Mouse (Mus musculus) embryonic facial prominence, embryonic 14.5 days (tissue): ENCODE data around the gene Ptprg. TPM values are rescaled to one million over a fixed set of nuclear protein-coding genes. Genes with fewer than 3 reads are reported as not detected.

ENCODE experiments used
- ATAC-seq: fragments of 200-750 bp; cut with Nextera tagmentation; 2 replicates; pipeline ENCODE4 v1.8.0; 2017; ENCODE audit warnings: low read depth, moderate number of reproducible peaks, moderate TSS enrichment
- DNase-seq: peaks from one replicate; pipeline ENCODE4 v3.0.0-alpha.2; 2015; ENCODE audit warnings: low spot score
- H3K27ac ChIP-seq: fragments of 300-500 bp; sonication (generic); replicated peaks from 2 replicates; pipeline ENCODE4 v1.5.1; 2014; ENCODE audit warnings: low read depth, mild to moderate bottlenecking, low read length, moderate library complexity
- H3K27me3 ChIP-seq: fragments of 300-500 bp; sonication (generic); replicated peaks from 2 replicates; pipeline ENCODE4 v1.6.1; 2014; ENCODE audit warnings: low read length; ENCODE audit not compliant: control insufficient read depth, insufficient read depth
- H3K36me3 ChIP-seq: fragments of 300-500 bp; sonication (generic); 2 replicates; pipeline ENCODE4 v1.6.1; 2014; ENCODE audit warnings: low read length, mixed read lengths; ENCODE audit not compliant: control insufficient read depth, insufficient read depth
- H3K4me1 ChIP-seq: fragments of 300-500 bp; sonication (generic); 2 replicates; pipeline ENCODE4 v1.6.1; 2014; ENCODE audit warnings: antibody characterized with exemption, low read length; ENCODE audit not compliant: control insufficient read depth, insufficient read depth
- H3K4me2 ChIP-seq: fragments of 300-500 bp; sonication (generic); 2 replicates; pipeline ENCODE4 v1.6.1; 2014; ENCODE audit warnings: low read depth, mild to moderate bottlenecking, low read length, moderate library complexity, mixed read lengths
- H3K4me3 ChIP-seq: fragments of 300-500 bp; sonication (generic); 2 replicates; pipeline ENCODE4 v1.5.1; 2014; ENCODE audit warnings: low read depth, mild to moderate bottlenecking, low read length
- H3K9ac ChIP-seq: fragments of 300-500 bp; sonication (generic); 2 replicates; pipeline ENCODE4 v1.6.1; 2014; ENCODE audit warnings: low read depth, mild to moderate bottlenecking, low read length, moderate library complexity, mixed read lengths
- H3K9me3 ChIP-seq: fragments of 300-500 bp; sonication (generic); 2 replicates; pipeline ENCODE4 v1.6.1; 2016; ENCODE audit warnings: low read length; ENCODE audit not compliant: control insufficient read depth
- WGBS: fragments of 180-500 bp; shearing (Covaris S2); extraction: QIAGEN DNeasy Blood & Tissue Kit; methylation state at CpG from one replicate; pipeline ENCODE4 v1.1.7; 2014; 5-methylcytosine and 5-hydroxymethylcytosine counted together
- polyA plus RNA-seq: library from polyadenylated mRNA; unstranded; fragments of >200 nt; fragmentation: Nextera tagmentation; extraction: Ambion mirVana; gene quantifications from 2 replicates; pipeline ENCODE4 v1.2.1, GENCODE M21; 2014

The Ptprg gene
- polyA plus RNA-seq, 1 experiment from 2014 or later: 23.5 TPM

- ATAC-seq (no peak), DNase-seq (no peak)
- no peak overlapping the region for H3K27ac ChIP-seq
- no peaks in the 10 kb centered on the region for H3K9me3 ChIP-seq
- no peak overlapping the region for H3K4me2 ChIP-seq
- H3K36me3 ChIP-seq: no peaks in the 10 kb centered on the region
- no peaks in the 10 kb centered on the region for H3K27me3 ChIP-seq
- WGBS: 78% methylated on average over 6 of the region's 6 CpGs
- peaks cover 22% of the 10 kb centered on the region for H3K4me1 ChIP-seq
- H3K4me3 ChIP-seq: no peak overlapping the region
- H3K9ac ChIP-seq: no peak overlapping the region
Observed at GRCm38 (mm10) chr14:11688142-11688541, 134.8 kb downstream of the Ptprg start.

GRCm38 (mm10) chr14:11690066-11690465, 136.7 kb downstream of the Ptprg start:
- Histone ChIP-seq H3K9ac (no peak overlapping the region), H3K36me3 (no peaks in the 10 kb centered on the region), H3K4me2 (no peak overlapping the region), H3K27ac (no peak overlapping the region), H3K9me3 (no peaks in the 10 kb centered on the region), H3K4me1 (peaks cover 10% of the 10 kb centered on the region; the same call in 1 of the 2 replicates), H3K4me3 (no peak overlapping the region), H3K27me3 (no peaks in the 10 kb centered on the region)
- DNase-seq: no peak
- no peak for ATAC-seq
- 82% methylated on average over 1 of the region's 1 CpGs for WGBS

GRCm38 (mm10) chr14:11691531-11691930, 138.2 kb downstream of the Ptprg start:
- no peak overlapping the region for H3K27ac ChIP-seq
- no peak for ATAC-seq
- WGBS: 94% methylated on average over 3 of the region's 3 CpGs

GRCm38 (mm10) chr14:11698880-11699279, 145.5 kb downstream of the Ptprg start:
- WGBS: 75% methylated on average over 4 of the region's 4 CpGs
- H3K4me2 ChIP-seq: no peak overlapping the region
- H3K36me3 ChIP-seq: no peaks in the 10 kb centered on the region
- peaks cover 10% of the 10 kb centered on the region; the same call in 1 of the 2 replicates for H3K4me1 ChIP-seq
- no peak overlapping the region for H3K27ac ChIP-seq
- no peak overlapping the region for H3K4me3 ChIP-seq
- ATAC-seq (no peak), DNase-seq (no peak)
- H3K9ac ChIP-seq: no peak overlapping the region
- H3K27me3 ChIP-seq: no peaks in the 10 kb centered on the region
- H3K9me3 ChIP-seq: no peaks in the 10 kb centered on the region

More at GRCm38 (mm10) chr14:11691531-11691930, 138.2 kb downstream of the Ptprg start:
- peaks cover 10% of the 10 kb centered on the region; the same call in 1 of the 2 replicates for H3K4me1 ChIP-seq
- no peak overlapping the region for H3K4me3 ChIP-seq
- H3K9me3 ChIP-seq: no peaks in the 10 kb centered on the region
- no peaks in the 10 kb centered on the region for H3K27me3 ChIP-seq
- H3K4me2 ChIP-seq: no peak overlapping the region
- DNase-seq: no peak
- no peaks in the 10 kb centered on the region for H3K36me3 ChIP-seq
- H3K9ac ChIP-seq: no peak overlapping the region

- no peak for ATAC-seq
Observed at GRCm38 (mm10) chr14:11699654-11700053, 146.3 kb downstream of the Ptprg start.

GRCm38 (mm10) chr14:11701516-11702249, 148.4 kb downstream of the Ptprg start:
- no peaks in the 10 kb centered on the region for H3K36me3 ChIP-seq
- 76% methylated on average over 9 of the region's 9 CpGs for WGBS
- DNase-seq (no peak), ATAC-seq (no peak)
- H3K4me3 ChIP-seq: no peak overlapping the region
- no peaks in the 10 kb centered on the region for H3K27me3 ChIP-seq
- no peak overlapping the region for H3K9ac ChIP-seq
- H3K4me1 ChIP-seq: peaks cover 13% of the 10 kb centered on the region; the same call in 1 of the 2 replicates
- no peaks in the 10 kb centered on the region for H3K9me3 ChIP-seq
- no peak overlapping the region for H3K4me2 ChIP-seq
- no peak overlapping the region for H3K27ac ChIP-seq

More at GRCm38 (mm10) chr14:11699654-11700053, 146.3 kb downstream of the Ptprg start:
- Histone ChIP-seq H3K27ac (no peak overlapping the region), H3K36me3 (no peaks in the 10 kb centered on the region), H3K4me1 (peaks cover 10% of the 10 kb centered on the region; the same call in 1 of the 2 replicates), H3K4me3 (no peak overlapping the region), H3K9ac (no peak overlapping the region), H3K27me3 (no peaks in the 10 kb centered on the region), H3K9me3 (no peaks in the 10 kb centered on the region), H3K4me2 (no peak overlapping the region)
- WGBS: 94% methylated on average over 2 of the region's 2 CpGs
- DNase-seq: no peak

GRCm38 (mm10) chr14:11702770-11703477, 149.6 kb downstream of the Ptprg start:
- Histone ChIP-seq H3K4me2 (no peak overlapping the region), H3K36me3 (no peaks in the 10 kb centered on the region), H3K27ac (no peak overlapping the region), H3K4me3 (no peak overlapping the region), H3K27me3 (no peaks in the 10 kb centered on the region), H3K4me1 (peaks cover 13% of the 10 kb centered on the region; the same call in 1 of the 2 replicates), H3K9me3 (no peaks in the 10 kb centered on the region), H3K9ac (no peak overlapping the region)
- WGBS: 47% methylated on average over 11 of the region's 11 CpGs
- DNase-seq (no peak), ATAC-seq (no peak)

GRCm38 (mm10) chr14:11704871-11705270, 151.5 kb downstream of the Ptprg start:
- Histone ChIP-seq H3K4me3 (no peak overlapping the region), H3K36me3 (no peaks in the 10 kb centered on the region), H3K27ac (no peak overlapping the region), H3K9me3 (no peaks in the 10 kb centered on the region), H3K27me3 (no peaks in the 10 kb centered on the region), H3K4me2 (no peak overlapping the region), H3K4me1 (peaks cover 13% of the 10 kb centered on the region; the same call in 1 of the 2 replicates), H3K9ac (no peak overlapping the region)
- ATAC-seq (no peak), DNase-seq (peak; percentile 43)
- 13% methylated on average over 2 of the region's 2 CpGs for WGBS
